Mouse (Mus musculus) retina, adult 2 months (tissue): ENCODE data around the gene Rcan2.
A peak's percentile ranks its signal among the peaks of the same experiment; 100 is the strongest.
"Not testable (repeated sequence)": the region's sequence is repeated elsewhere in the genome, so short reads cannot be mapped to it uniquely, and the experiment has no call there.

Experiments used
- DNase-seq: peaks from one replicate; pipeline ENCODE4 v3.0.0-alpha.2; 2012; ENCODE audit warnings: low read depth, low spot score

The Rcan2 gene

DNA sequence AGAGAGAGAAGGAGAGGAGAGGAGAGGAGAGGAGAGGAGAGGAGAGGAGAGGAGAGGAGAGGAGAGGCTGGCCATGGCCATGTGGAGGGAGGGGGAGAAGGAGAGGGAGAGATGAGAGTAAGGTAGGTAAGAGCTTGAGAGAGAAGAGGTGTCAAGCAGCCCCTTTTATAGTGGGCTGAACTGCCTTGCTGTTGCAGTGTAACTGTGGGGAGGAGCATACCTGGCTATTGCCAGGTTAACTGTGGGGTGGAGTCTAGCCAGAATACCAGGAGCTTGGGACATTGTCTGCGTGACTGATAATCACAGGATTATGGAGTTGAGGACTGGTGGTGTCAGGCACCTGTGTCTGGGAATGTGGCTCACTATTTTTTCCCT lies 24.2 kb downstream of the Rcan2 start:
- DNase-seq = not testable (repeated sequence)

DNA sequence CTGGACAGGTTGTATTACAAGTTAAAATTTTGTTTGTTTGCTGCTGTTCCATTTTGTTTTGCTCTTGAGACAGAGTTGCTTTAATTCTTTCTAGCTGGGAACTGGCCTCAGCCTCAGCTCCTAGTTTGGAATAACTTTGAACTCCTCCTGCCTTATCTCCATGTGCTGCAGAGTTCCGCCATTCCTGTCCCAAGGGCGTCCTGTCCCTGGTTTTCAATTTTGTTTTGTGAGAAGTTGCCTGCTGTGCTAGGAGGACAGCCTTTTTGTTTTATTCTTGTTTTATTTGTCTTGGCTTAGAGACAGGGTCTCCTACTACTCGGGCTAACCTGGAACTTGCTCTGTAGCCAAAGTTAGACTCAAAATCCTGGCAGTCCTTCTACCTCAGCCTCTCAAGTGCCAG lies 26.1 kb downstream of the Rcan2 start:
- no peak for DNase-seq

DNA sequence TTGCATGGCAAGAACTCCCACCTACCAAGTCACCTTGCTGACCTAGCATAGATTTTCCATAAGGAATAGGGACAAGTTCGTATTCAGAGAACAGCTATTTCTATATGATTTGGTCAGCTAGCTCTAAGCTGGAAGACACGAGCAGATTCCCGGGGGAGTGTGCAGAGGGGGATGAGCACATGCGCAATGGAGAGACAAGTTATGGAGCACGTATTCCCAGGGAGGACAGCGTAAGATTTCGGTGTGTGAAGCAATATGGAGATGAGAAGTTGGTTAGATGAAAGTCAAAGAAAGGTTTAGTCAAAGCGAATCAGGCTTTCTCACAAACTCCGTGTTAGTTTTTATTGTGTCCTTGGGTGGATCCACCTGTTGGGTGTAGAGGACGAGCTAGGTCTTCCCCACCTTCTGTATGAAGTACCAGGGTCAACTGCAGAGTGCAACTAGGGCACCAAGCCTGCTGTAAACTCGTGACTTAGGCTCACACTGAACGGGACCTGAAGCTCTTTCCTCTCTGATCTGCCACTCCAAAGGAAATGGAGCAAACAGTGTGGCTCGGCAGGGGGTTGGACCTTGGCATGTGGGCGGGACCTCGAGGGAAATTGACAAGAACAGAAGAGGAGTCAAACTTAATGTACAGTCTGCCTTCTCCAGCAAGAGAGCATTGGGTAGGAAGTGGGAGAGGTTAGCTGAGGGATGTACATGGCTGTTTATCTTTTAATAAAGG lies 31.4 kb downstream of the Rcan2 start:
- no peak for DNase-seq

DNA sequence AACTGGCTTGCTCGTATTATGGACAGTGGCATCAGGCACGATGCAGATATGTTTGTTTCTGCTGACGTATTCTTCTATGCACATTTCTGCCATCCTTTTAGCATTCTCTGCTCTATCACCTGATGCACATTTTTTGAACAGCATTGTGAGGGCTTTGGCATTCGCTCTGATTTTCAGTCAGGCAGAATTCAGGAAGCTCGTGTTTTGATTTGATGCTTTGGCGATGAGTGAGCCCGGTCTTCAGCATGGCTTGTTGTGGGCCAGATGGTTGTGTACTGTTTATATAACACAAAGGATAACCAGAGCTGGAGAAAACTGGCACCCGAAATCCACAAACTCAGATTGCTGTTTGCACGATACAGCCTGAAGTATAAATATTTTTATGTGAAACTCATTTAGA lies 39.1 kb downstream of the Rcan2 start:
- DNase-seq = no peak

GRCm38 (mm10) chr17:43846714-43847113 lies 45.6 kb downstream of the Rcan2 start:
- no peak for DNase-seq

DNA sequence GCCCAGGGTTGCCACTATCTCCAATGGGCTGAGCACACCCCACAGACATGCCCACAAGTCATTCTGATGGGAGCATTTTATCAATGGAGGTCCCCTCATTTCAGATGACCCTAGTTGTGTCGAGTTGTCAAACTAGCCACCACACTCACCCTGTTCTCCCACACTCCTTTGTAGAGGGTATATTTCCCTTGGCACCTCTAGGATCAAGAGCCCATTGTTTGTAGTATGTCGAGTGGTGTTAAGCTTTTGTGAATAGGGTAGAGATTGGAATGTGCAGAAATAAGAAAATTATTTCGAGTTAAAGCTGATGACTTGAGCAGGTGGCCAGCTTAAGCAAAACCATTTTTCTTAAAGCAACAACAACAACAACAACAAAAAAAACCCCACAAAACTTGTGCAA lies 47.8 kb downstream of the Rcan2 start:
- DNase-seq = no peak

DNA sequence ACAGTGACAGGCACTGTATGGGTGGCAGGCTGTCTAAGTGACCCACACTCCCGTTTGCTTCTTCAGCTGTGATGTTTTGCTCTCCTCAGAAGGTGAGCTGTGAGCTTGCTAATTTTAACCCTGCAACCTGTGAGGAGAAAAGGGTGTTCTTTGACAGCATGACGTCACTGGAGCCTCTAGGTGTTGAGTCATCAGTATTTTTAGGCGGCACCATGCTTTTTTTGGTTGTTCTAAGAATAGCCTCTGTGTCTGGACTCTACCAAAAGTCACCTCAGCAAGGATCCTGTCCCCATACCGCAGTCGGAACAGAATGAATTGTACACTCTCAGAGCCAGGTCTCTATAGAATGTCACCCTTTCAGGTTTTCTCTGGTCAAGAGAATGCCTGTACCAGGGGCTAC lies 54.0 kb downstream of the Rcan2 start:
- DNase-seq = no peak

DNA sequence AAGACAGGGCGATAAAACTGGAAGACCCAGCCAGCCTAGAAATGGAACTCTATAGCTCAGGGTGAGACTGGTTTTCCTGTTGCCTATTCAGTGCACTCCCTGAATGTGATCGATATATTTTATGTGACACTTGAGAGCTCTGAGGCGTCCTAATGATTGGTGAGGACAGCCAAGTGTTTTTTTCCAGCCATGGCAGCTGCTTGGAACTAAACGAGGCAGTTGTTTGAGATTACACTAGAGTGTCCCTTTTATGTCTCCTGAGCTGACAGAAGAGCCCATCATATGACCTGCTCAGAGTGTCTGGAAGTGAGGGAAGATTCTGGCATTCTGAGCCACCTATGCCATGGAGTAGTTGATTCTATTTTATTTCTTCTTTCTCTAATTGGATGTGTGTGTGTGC lies 54.9 kb downstream of the Rcan2 start:
- no peak for DNase-seq

DNA sequence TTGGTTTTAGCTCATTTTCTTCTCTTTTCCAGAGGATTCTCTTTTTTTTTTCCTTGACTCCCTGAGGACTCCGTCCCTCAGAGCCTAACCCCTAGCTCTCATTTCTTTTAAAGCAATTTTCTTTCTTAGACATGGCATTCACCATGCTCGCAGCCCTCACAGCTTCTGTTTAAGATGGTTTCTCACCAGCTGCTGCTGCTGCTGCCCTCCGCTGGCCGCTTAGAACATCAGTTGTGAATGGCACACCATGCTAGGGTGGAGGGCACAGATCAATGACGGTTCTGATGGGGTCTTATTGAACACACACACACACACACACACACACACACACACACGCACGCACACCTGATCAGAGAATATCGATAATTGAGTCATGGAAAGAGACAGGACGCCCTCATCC lies 67.7 kb downstream of the Rcan2 start:
- DNase-seq = no peak

DNA sequence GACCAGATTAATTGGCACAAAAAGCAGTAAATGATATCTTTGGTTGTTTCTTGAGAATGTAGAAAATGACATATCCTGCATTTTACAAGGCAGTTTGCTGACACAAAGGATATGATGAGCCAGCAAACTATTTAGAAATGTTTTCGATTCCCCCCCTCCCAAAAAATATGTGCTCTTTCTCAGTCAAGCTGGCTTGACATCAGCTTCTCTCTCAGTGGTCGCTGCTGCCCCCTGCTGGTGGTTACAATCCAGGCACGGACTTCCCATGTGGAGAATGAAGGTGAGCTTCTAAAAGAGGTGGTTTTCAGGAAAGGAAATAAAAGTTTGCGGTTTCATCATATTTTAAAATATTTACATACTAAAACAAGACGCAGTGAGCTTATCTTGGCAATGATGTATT lies 68.5 kb downstream of the Rcan2 start:
- peak; percentile 32 for DNase-seq

DNA sequence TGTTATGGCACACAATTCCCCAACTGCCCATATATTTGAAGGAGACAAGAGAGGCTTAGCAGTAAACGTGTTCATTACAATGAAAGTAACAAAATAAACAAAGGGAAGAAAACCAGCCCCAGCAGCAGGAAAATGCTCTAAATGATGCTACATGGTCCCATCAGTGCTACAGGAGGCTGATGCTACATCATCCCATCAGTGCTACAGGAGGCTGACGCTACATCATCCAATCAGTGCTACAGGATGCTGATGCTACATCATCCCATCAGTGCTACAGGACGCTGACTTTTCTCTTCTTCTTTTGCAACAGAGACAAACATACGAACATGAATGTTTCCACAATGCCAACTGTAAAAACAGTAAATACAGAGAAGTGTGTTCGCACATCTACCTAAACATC lies 73.3 kb downstream of the Rcan2 start:
- DNase-seq = no peak

DNA sequence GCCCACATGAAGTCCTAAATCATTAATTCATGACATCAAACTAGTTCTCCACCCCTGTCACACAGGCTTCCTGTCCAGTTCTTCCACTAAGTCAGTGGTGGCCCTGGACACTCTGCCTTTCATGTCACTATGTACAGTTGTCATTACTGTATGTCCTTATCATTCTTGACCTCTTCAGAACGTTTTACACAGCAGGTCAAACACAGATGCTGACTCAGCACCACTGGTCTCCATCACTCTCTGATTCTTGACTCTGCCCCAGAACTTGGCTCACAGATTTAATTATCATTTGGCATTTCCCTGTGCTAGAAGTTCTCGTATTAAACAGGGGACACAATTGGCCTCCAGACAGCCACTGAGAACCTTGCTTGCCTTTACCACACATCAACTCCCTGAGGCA lies 76.3 kb downstream of the Rcan2 start:
- DNase-seq = no peak

- peak; percentile 25 for DNase-seq
Measured at GRCm38 (mm10) chr17:43883016-43883415, 81.9 kb downstream of the Rcan2 start.

DNA sequence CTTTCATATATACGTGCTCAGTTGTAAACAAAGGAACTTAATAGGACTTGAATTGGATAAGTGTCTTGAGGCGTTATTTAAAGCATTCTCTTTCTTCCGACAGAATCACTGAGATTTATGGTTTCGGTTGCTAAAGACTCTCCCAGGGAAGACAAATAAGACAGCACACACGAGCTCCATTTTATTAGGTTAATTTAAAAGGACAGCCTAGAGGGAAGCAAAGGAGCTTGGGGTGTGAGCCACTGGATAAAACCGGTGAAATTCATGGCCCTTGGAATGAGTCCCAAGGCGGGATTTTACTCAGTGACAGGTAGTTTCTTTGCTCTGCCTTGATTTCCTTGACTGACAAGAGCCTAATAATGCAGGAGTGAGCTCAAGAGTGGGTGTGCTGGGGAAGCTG lies 85.1 kb downstream of the Rcan2 start:
- no peak for DNase-seq

- DNase-seq = no peak
Measured at GRCm38 (mm10) chr17:43887931-43888330, 86.8 kb downstream of the Rcan2 start.

DNA sequence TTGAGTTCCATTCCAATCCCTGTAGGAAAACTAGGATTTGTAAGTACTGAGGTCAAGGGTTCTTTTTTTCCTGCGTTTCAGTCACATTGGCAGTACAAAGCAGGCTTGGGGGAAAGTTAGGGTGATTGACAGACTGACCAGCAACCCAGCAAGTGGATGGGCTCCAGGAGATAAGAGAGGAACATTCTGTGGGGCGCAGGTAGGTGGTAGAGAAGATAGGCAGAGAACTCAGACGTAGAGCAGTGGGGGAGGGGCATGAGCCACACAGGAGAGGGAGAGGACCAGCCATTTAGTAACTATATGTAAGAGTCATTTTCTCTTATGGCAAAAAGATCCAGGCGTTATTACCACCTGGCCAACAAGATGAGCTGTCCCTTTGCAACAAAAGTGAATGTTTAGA lies 96.2 kb downstream of the Rcan2 start:
- no peak for DNase-seq

DNA sequence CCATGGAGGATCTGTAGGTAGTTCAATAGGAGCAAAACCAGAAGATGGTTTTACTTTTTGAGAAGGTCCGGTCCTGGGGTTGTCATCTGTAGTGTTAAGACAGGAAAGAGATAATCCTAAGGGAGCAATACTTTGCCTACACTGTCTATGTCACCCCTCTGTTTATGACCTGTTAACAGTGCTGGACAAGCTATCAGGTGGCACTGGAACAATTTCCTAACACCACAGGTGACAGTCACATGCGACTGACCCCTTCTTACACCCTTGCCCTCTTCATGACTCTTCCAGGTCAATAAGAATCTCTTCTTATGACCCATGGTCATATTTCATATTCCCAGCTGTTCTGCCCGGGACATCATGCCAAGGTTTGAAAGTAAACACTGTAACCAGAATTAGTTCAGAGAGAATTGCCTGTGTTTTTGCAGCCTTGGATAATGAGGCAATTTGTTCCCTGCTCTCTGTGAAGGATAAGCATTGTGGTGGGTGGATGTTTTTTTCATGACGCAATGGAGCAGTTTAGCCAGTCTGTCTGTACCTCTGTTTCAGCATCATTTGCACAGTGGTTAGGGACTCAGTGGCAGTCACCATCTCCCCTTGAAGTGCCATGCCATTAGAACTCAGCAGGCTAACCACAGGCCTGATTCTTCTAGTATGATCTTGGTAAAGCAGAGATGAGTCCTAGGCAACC lies 98.4 kb downstream of the Rcan2 start:
- no peak for DNase-seq

- DNase-seq = no peak
Measured at GRCm38 (mm10) chr17:43900133-43900532, 99.0 kb downstream of the Rcan2 start.

DNA sequence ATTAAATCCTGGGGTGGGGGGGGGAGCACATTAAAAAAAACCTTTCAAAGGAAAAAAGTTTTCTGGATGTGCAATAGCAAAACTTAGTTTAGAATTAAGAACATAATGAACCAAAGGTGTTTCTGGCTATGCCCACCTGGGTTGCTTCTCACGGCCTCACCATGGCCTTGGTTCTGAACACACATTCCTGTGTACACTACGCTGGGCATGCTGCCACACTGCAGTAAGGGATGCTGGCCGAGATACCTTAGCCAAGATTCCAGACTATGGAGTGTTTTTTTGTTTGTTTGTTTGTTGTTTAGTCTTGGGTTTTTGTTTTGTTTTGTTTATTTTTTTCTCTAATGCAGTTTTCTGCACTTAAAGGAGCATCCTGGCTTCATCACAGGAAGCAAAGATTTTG lies 100.3 kb downstream of the Rcan2 start:
- DNase-seq = no peak

GRCm38 (mm10) chr17:43903807-43904771 lies 102.9 kb downstream of the Rcan2 start:
- peak; percentile 13 for DNase-seq

DNA sequence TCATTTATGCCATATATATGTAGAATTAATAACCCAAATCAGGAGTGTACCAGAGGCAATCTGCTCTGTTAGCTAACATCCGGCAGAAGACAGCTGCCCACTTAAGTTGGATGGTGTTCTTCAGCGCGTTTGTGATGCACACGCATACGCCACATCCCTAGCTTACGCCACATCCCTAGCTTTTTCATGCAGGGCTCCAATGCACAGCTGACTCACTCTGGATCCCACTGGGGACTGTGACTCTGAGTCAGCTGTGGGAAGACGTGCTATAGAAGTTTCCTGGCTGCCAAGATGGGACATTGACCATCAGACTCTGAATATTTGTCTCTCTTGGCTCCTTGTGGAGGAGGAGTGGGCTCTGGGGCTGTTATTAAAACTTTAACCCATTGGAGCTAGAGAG lies 103.7 kb downstream of the Rcan2 start:
- no peak for DNase-seq

DNA sequence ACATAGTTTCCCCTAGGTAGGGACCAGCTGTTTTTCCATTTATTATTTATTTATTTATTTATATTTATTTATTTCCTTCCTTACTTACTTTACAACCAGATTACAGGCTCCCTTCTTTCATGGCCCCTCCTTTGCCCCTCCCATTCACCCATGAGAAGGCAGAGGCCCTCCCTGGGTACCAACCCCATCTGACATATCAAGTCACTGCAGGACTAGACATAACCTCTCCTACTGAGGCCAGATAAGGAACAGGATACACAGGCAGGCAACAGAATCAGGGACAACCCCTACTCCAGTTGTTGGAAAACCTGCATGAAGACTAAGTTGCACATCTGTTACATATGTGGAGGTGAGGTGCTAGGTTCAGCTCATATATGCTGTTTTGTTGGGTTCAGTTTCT lies 105.6 kb downstream of the Rcan2 start:
- DNase-seq = no peak
